Mouse (Mus musculus): ENCODE measurements around the gene Col9a1.

The Col9a1 gene

DNA sequence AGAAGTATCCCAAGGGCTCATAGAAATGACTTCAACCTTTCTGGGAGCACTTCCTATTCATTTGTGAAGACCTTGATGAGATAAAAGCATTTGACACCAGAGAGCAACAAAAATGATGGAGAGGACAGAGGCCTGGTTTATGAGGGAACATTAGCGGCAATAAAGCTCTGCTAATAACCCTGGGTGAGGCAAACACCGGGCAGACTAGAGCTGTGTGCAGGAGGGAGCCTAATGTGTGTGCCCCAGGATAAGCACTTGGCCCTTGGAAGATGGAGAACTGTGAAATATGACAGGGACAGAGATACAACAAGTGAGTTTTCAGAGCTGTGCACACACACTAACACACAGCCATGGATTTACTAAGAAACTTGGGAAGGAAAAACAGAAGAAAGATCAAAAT lies 115.1 kb downstream of the Col9a1 start:
- intact Hi-C loops (cut with DNase I), result no loop called here

DNA sequence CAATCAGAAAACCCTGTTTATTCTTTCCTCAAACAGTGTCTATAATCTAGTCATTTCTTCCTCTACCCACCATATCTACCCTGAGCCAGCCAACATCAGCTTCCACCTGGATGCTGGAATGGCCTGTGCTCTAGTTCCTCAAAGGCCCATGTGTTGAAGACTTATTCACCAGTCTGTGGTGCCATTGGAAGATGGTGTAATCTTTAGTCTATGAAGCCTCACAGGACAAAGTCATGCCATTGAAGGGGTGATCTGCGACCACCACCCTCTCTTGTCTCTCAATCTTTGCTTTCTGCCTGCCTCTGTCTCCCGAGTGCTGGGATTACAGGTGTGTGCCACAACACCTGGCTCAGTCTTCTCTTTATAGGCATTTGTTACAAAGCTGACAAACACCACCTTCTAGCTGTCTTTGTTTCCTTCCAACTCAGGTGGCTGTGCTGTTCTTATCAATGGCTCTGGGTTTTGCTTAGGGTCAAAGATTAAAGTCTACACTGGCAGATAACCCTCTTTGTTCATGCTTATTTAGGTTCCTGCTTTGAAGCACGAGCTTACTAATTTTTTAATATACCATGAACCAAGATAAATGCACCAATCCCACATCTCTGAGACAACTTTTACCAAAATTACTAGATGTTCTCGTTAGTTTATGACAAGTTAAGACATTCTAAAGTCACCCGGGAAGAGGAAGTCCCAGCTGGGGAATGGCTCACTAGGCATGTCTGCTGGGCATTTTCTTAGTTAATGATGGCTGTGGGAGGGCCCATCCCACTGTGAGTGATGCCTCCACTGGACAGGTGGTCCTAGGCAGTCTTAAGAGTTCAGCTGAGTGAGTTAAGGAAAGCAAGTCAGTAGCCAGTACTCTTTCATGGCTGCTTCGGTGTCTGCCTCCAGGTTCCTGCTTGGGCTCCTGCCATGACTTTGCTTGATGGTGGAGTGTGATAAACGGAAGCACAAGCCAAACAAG lies 117.9 kb downstream of the Col9a1 start:
- intact Hi-C loops (cut with DNase I), result no loop called here

DNA sequence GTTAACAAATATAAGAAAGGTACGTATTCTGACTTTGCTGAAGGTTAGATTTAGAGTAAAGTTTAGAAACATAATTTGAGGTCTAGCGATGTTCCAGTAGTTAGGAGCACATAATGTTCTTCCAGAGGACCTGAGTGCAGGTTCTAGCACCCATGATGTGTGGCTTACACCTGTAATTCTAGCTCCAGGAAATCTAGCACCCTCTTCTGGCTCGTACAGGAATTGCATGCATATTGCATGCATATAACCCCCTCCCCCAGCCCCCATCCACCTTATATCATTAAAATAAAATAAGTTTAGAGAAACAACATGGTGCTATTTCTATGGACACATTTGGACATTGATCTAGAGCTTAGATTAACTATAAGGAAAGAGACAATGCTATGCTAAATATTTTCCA lies 123.3 kb downstream of the Col9a1 start:
- intact Hi-C loops (cut with DNase I), result no loop called here
